Mouse (Mus musculus): ENCODE measurements around the gene Gm21992. TPM values are rescaled to one million over a fixed set of nuclear protein-coding genes. Genes with fewer than 3 reads are reported as not detected.

The Gm21992 gene
- polyA plus RNA-seq, 1 experiment = 9.0 TPM

DNA sequence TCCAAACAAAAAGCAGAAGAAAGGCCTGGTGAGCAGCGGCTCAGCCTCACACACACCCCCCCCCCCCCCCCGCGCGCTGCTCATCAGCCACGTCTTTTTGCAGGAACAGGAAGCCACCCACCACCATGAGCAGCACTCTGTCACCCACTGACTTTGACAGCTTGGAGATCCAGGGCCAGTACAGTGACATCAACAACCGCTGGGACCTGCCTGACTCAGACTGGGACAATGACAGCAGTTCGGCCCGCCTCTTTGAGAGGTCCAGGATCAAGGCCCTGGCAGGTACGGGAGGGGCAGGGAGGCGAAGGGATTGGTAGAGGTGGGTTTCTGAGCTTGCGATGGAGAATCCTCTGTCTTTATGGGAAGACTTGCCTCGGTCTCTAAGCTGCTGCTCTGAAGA lies 92.7 kb downstream of the Gm21992 start:
- Histone ChIP-seq H3K27ac (ENCODE audit: insufficient read depth, low read depth, low read length) (no peak overlapping the region), H3K4me3 (ENCODE audit: insufficient read depth, low read length) (no peak overlapping the region), H3K4me1 (ENCODE audit: control insufficient read depth, insufficient read depth, low read length) (peaks cover 9% of the 10 kb centered on the region)
- TF ChIP-seq POLR2A (IDR thresholded peaks at IDR 0.05; ENCODE audit: borderline replicate concordance, low read depth, low read length) (no peak), CTCF (IDR thresholded peaks at IDR 0.05; ENCODE audit: low read depth, low read length) (no peak)

DNA sequence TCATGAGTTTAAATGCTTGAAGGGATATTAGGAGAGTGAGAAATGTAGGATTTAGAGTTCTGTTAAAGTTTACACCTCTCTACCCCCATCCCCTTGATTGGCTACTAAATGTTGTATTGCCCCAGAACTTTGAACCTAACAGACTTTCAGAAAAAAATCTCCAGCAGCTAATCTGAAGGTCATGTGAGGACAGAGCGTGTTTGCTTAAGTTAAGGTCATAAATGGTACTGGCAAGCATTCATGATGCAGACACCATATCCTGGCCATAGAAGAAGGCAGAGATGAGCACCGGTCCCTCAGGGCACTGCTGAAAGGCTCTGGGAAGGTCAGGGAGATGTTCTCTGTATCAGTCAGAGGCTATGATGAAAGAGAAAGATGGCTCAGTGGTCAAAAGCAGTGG lies 94.1 kb downstream of the Gm21992 start:
- Histone ChIP-seq H3K27ac (ENCODE audit: insufficient read depth, low read depth, low read length) (no peak overlapping the region), H3K4me3 (ENCODE audit: insufficient read depth, low read length) (no peak overlapping the region), H3K4me1 (ENCODE audit: control insufficient read depth, insufficient read depth, low read length) (peaks cover 9% of the 10 kb centered on the region)
- TF ChIP-seq POLR2A (IDR thresholded peaks at IDR 0.05; ENCODE audit: borderline replicate concordance, low read depth, low read length) (no peak), CTCF (IDR thresholded peaks at IDR 0.05; ENCODE audit: low read depth, low read length) (no peak)

DNA sequence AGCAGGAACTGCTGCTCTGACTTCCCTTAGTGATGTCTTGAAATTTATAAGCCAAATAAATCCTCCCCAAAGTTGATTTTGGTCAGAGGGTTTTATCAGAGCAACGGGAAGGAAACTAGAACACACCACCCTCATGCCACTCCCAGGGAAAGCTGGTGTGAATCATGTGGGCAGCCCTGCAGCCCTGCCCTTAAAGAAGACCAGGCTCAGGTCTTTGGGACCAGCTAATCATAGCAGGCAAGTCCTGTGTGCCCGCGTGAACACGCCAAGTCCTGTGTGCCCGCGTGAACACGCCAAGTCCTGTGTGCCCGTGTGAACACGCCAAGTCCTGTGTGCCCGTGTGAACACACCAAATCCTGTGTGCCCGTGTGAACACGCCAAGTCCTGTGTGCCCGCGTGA lies 94.7 kb downstream of the Gm21992 start:
- Histone ChIP-seq H3K4me1 (ENCODE audit: control insufficient read depth, insufficient read depth, low read length) (peaks cover 9% of the 10 kb centered on the region), H3K27ac (ENCODE audit: insufficient read depth, low read depth, low read length) (no peak overlapping the region), H3K4me3 (ENCODE audit: insufficient read depth, low read length) (no peak overlapping the region)
- TF ChIP-seq CTCF (IDR thresholded peaks at IDR 0.05; ENCODE audit: low read depth, low read length) = no peak
- TF ChIP-seq POLR2A (IDR thresholded peaks at IDR 0.05; ENCODE audit: borderline replicate concordance, low read depth, low read length) = no peak

- TF ChIP-seq CTCF (IDR thresholded peaks at IDR 0.05; ENCODE audit: low read depth, low read length) (no peak), POLR2A (IDR thresholded peaks at IDR 0.05; ENCODE audit: borderline replicate concordance, low read depth, low read length) (no peak)
- no peak overlapping the region for H3K27ac ChIP-seq (ENCODE audit: insufficient read depth, low read depth, low read length)
- peaks cover 6% of the 10 kb centered on the region for H3K4me1 ChIP-seq (ENCODE audit: control insufficient read depth, insufficient read depth, low read length)
- no peak overlapping the region for H3K4me3 ChIP-seq (ENCODE audit: insufficient read depth, low read length)
These were observed 97.5 kb downstream of the Gm21992 start for GRCm38 (mm10) chr19:4713886-4714285.

DNA sequence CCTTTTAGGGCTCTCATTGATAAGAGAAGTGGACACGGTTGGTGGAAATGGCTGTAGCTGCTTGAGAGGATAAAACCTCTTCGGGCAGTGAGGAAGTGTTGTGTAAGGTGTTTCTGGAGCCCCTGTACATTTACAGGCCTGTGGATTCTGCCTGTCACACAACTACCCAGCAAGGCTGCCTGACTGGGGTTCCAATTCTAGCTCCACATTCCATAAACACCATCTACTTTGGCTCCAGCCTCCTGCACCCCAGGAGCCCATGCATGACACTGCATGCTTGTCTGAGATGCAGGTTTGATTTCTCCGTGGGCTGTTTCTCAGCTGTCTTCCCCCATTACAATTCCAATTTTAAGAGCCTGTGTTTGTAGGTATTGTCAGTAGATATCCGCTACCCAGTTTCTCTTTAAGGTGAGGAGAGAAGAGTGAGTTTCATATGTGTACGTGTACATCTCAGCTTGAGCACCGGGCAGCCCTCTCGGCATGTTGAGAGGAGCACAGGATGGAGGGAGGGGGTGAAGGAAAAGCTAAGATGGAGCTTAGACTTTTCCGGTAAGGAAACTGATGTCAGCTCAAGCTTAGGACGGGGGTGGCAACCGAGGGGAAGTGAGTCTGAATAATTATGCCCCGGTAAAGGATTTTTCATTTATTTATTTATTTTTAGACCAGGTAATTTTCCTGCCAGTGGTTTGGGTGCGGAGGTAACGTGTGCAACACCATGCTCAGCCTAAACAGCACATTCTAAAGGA lies 98.5 kb downstream of the Gm21992 start:
- no peak overlapping the region for H3K27ac ChIP-seq (ENCODE audit: insufficient read depth, low read depth, low read length)
- no peak for TF ChIP-seq CTCF (IDR thresholded peaks at IDR 0.05; ENCODE audit: low read depth, low read length)
- no peak for TF ChIP-seq POLR2A (IDR thresholded peaks at IDR 0.05; ENCODE audit: borderline replicate concordance, low read depth, low read length)
- H3K4me1 ChIP-seq (ENCODE audit: control insufficient read depth, insufficient read depth, low read length) = 0 out of 2 replicates have a peak, but pooled peaks cover 1% of the 10 kb centered on the region
- H3K4me3 ChIP-seq (ENCODE audit: insufficient read depth, low read length) = peak overlapping the region; percentile 45

- TF ChIP-seq POLR2A (IDR thresholded peaks at IDR 0.05; ENCODE audit: borderline replicate concordance, low read depth, low read length) (no peak), CTCF (IDR thresholded peaks at IDR 0.05; ENCODE audit: low read depth, low read length) (no peak)
- no peak overlapping the region for H3K27ac ChIP-seq (ENCODE audit: insufficient read depth, low read depth, low read length)
- peak overlapping the region; percentile 45 for H3K4me3 ChIP-seq (ENCODE audit: insufficient read depth, low read length)
- H3K4me1 ChIP-seq (ENCODE audit: control insufficient read depth, insufficient read depth, low read length) = 0 out of 2 replicates have a peak, but pooled peaks cover 2% of the 10 kb centered on the region
These were observed 99.1 kb downstream of the Gm21992 start for GRCm38 (mm10) chr19:4712156-4712780.

GRCm38 (mm10) chr19:4711601-4712155 lies 99.7 kb downstream of the Gm21992 start:
- Histone ChIP-seq H3K27ac (ENCODE audit: insufficient read depth, low read depth, low read length) (no peak overlapping the region), H3K4me1 (ENCODE audit: control insufficient read depth, insufficient read depth, low read length) (0 out of 2 replicates have a peak, but pooled peaks cover 2% of the 10 kb centered on the region), H3K4me3 (ENCODE audit: insufficient read depth, low read length) (peak overlapping the region; percentile 45)
- TF ChIP-seq POLR2A (IDR thresholded peaks at IDR 0.05; ENCODE audit: borderline replicate concordance, low read depth, low read length) = no peak
- no peak for TF ChIP-seq CTCF (IDR thresholded peaks at IDR 0.05; ENCODE audit: low read depth, low read length)

GRCm38 (mm10) chr19:4711098-4711600 lies 100.3 kb downstream of the Gm21992 start, which contains the start of gene Sptbn2:
Sptbn2 (plus strand) TSS chr19:4711167.
- no peak for TF ChIP-seq POLR2A (IDR thresholded peaks at IDR 0.05; ENCODE audit: borderline replicate concordance, low read depth, low read length)
- TF ChIP-seq CTCF (IDR thresholded peaks at IDR 0.05; ENCODE audit: low read depth, low read length) = no peak
- H3K4me3 ChIP-seq (ENCODE audit: insufficient read depth, low read length) = peak within 1 kb of the TSS; percentile 45
- H3K4me1 ChIP-seq (ENCODE audit: control insufficient read depth, insufficient read depth, low read length) = 0 out of 2 replicates have a peak, but pooled peaks cover 2% of the 10 kb centered on the region
- H3K27ac ChIP-seq (ENCODE audit: insufficient read depth, low read depth, low read length) = no peak within 1 kb of the TSS

GRCm38 (mm10) chr19:4708765-4709164 lies 102.6 kb downstream of the Gm21992 start:
- TF ChIP-seq CTCF (IDR thresholded peaks at IDR 0.05; ENCODE audit: low read depth, low read length) = no peak
- TF ChIP-seq POLR2A (IDR thresholded peaks at IDR 0.05; ENCODE audit: borderline replicate concordance, low read depth, low read length) = no peak
- Histone ChIP-seq H3K27ac (ENCODE audit: insufficient read depth, low read depth, low read length) (no peak overlapping the region), H3K4me1 (ENCODE audit: control insufficient read depth, insufficient read depth, low read length) (0 out of 2 replicates have a peak, but pooled peaks cover 2% of the 10 kb centered on the region), H3K4me3 (ENCODE audit: insufficient read depth, low read length) (no peak overlapping the region)
